Mouse (Mus musculus): ENCODE measurements around the gene Best3. TPM values are rescaled to one million over a fixed set of nuclear protein-coding genes. Genes with fewer than 3 reads are reported as not detected.
A peak's percentile ranks its signal among the peaks of the same experiment; 100 is the strongest.
"Not testable (repeated sequence)": the region's sequence is repeated elsewhere in the genome, so short reads cannot be mapped to it uniquely, and the experiment has no call there.

Gene Best3
- polyA plus RNA-seq, 1 experiment from 2014 or later, result 0.09 TPM

GRCm38 (mm10) chr10:117040355-117040754, 54.2 kb downstream of the Best3 start:
- peak; percentile 55 for DNase-seq (ENCODE audit: low spot score)
- Histone ChIP-seq H3K9me3 (ENCODE audit: control insufficient read depth, low read length) (no peaks in the 10 kb centered on the region), H3K36me3 (replicated peaks; ENCODE audit: control insufficient read depth, insufficient read depth) (no peaks in the 10 kb centered on the region), H3K4me2 (replicated peaks) (no peak overlapping the region), H3K27ac (no peak overlapping the region), H3K27me3 (ENCODE audit: control insufficient read depth, insufficient read depth, low read length) (no peaks in the 10 kb centered on the region), H3K4me3 (replicated peaks; ENCODE audit: low read length) (no peak overlapping the region), H3K4me1 (replicated peaks; ENCODE audit: control insufficient read depth, insufficient read depth, low read length) (0 out of 2 replicates have a peak, but pooled peaks cover 2% of the 10 kb centered on the region), H3K9ac (no peak overlapping the region)
- 76% methylated on average over 6 of the region's 6 CpGs for WGBS
- ATAC-seq (ENCODE audit: low FRiP score), result no peak

- WGBS, result 86% methylated on average over 14 of the region's 14 CpGs
- no peak overlapping the region for H3K9ac ChIP-seq
- ATAC-seq (ENCODE audit: low FRiP score) (no peak), DNase-seq (ENCODE audit: low spot score) (no peak)
- H3K9me3 ChIP-seq (ENCODE audit: control insufficient read depth, low read length), result no peaks in the 10 kb centered on the region
- H3K27me3 ChIP-seq (ENCODE audit: control insufficient read depth, insufficient read depth, low read length), result no peaks in the 10 kb centered on the region
- H3K4me2 ChIP-seq (replicated peaks), result no peak overlapping the region
- no peaks in the 10 kb centered on the region for H3K36me3 ChIP-seq (replicated peaks; ENCODE audit: control insufficient read depth, insufficient read depth)
- H3K4me1 ChIP-seq (replicated peaks; ENCODE audit: control insufficient read depth, insufficient read depth, low read length), result 0 out of 2 replicates have a peak, but pooled peaks cover 4% of the 10 kb centered on the region
- H3K27ac ChIP-seq, result no peak overlapping the region
- H3K4me3 ChIP-seq (replicated peaks; ENCODE audit: low read length), result no peak overlapping the region
Observed at GRCm38 (mm10) chr10:117042295-117042694, 56.2 kb downstream of the Best3 start.

- H3K4me2 ChIP-seq (replicated peaks); H3K27me3 ChIP-seq (ENCODE audit: control insufficient read depth, insufficient read depth, low read length); DNase-seq (ENCODE audit: low spot score); H3K9ac ChIP-seq; H3K27ac ChIP-seq; ATAC-seq (ENCODE audit: low FRiP score); H3K4me3 ChIP-seq (replicated peaks; ENCODE audit: low read length); H3K36me3 ChIP-seq (replicated peaks; ENCODE audit: control insufficient read depth, insufficient read depth); H3K9me3 ChIP-seq (ENCODE audit: control insufficient read depth, low read length); H3K4me1 ChIP-seq (replicated peaks; ENCODE audit: control insufficient read depth, insufficient read depth, low read length): not testable (repeated sequence)
- 68% methylated on average over 13 of the region's 16 CpGs for WGBS
Observed at GRCm38 (mm10) chr10:117043497-117044166, 57.5 kb downstream of the Best3 start.

- ATAC-seq (ENCODE audit: low FRiP score) (no peak), DNase-seq (ENCODE audit: low spot score) (no peak)
- peaks cover 9% of the 10 kb centered on the region for H3K36me3 ChIP-seq (replicated peaks; ENCODE audit: control insufficient read depth, insufficient read depth)
- H3K4me1 ChIP-seq (replicated peaks; ENCODE audit: control insufficient read depth, insufficient read depth, low read length), result 0 out of 2 replicates have a peak, but pooled peaks cover 4% of the 10 kb centered on the region
- H3K27ac ChIP-seq, result no peak within 1 kb of the TSS
- H3K9me3 ChIP-seq (ENCODE audit: control insufficient read depth, low read length), result no peaks in the 10 kb centered on the region
- H3K4me3 ChIP-seq (replicated peaks; ENCODE audit: low read length), result 0 out of 2 replicates have a peak within 1 kb of the TSS, but pooled peaks have one; percentile 6
- H3K9ac ChIP-seq, result 0 out of 2 replicates have a peak within 1 kb of the TSS, but pooled peaks have one; percentile 24
- H3K4me2 ChIP-seq (replicated peaks), result peak within 1 kb of the TSS; percentile 34
- H3K27me3 ChIP-seq (ENCODE audit: control insufficient read depth, insufficient read depth, low read length), result no peaks in the 10 kb centered on the region
- 42% methylated on average over 40 of the region's 40 CpGs for WGBS
Observed at GRCm38 (mm10) chr10:117045175-117046056, 59.3 kb downstream of the Best3 start, which contains the start of gene Lrrc10. Gene Lrrc10, plus strand, starts transcription at chr10:117045341.

- no peaks in the 10 kb centered on the region for H3K27me3 ChIP-seq (ENCODE audit: control insufficient read depth, insufficient read depth, low read length)
- H3K4me1 ChIP-seq (replicated peaks; ENCODE audit: control insufficient read depth, insufficient read depth, low read length), result 0 out of 2 replicates have a peak, but pooled peaks cover 4% of the 10 kb centered on the region
- DNase-seq (ENCODE audit: low spot score), result no peak
- H3K4me3 ChIP-seq (replicated peaks; ENCODE audit: low read length), result no peak overlapping the region
- no peaks in the 10 kb centered on the region for H3K9me3 ChIP-seq (ENCODE audit: control insufficient read depth, low read length)
- H3K27ac ChIP-seq, result no peak overlapping the region
- H3K9ac ChIP-seq, result no peak overlapping the region
- ATAC-seq (ENCODE audit: low FRiP score), result no peak
- peaks cover 47% of the 10 kb centered on the region for H3K36me3 ChIP-seq (replicated peaks; ENCODE audit: control insufficient read depth, insufficient read depth)
- WGBS, result 76% methylated on average over 4 of the region's 4 CpGs
- no peak overlapping the region for H3K4me2 ChIP-seq (replicated peaks)
Observed at GRCm38 (mm10) chr10:117049253-117049652, 63.1 kb downstream of the Best3 start.

GRCm38 (mm10) chr10:117049961-117050597, 64.0 kb downstream of the Best3 start:
- Histone ChIP-seq H3K4me2 (replicated peaks) (no peak overlapping the region), H3K36me3 (replicated peaks; ENCODE audit: control insufficient read depth, insufficient read depth) (peaks cover 55% of the 10 kb centered on the region), H3K27me3 (ENCODE audit: control insufficient read depth, insufficient read depth, low read length) (no peaks in the 10 kb centered on the region), H3K4me1 (replicated peaks; ENCODE audit: control insufficient read depth, insufficient read depth, low read length) (0 out of 2 replicates have a peak, but pooled peaks cover 4% of the 10 kb centered on the region), H3K4me3 (replicated peaks; ENCODE audit: low read length) (no peak overlapping the region), H3K9ac (no peak overlapping the region), H3K27ac (no peak overlapping the region), H3K9me3 (ENCODE audit: control insufficient read depth, low read length) (no peaks in the 10 kb centered on the region)
- WGBS, result 83% methylated on average over 4 of the region's 4 CpGs
- DNase-seq (ENCODE audit: low spot score) (no peak), ATAC-seq (ENCODE audit: low FRiP score) (no peak)

- H3K36me3 ChIP-seq (replicated peaks; ENCODE audit: control insufficient read depth, insufficient read depth), result peaks cover 99% of the 10 kb centered on the region
- no peaks in the 10 kb centered on the region for H3K4me1 ChIP-seq (replicated peaks; ENCODE audit: control insufficient read depth, insufficient read depth, low read length)
- H3K4me2 ChIP-seq (replicated peaks), result no peak overlapping the region
- ATAC-seq (ENCODE audit: low FRiP score), result no peak
- WGBS, result 94% methylated on average over 4 of the region's 4 CpGs
- H3K27ac ChIP-seq, result no peak overlapping the region
- no peak overlapping the region for H3K4me3 ChIP-seq (replicated peaks; ENCODE audit: low read length)
- H3K9me3 ChIP-seq (ENCODE audit: control insufficient read depth, low read length), result no peaks in the 10 kb centered on the region
- no peak for DNase-seq (ENCODE audit: low spot score)
- H3K9ac ChIP-seq, result no peak overlapping the region
- H3K27me3 ChIP-seq (ENCODE audit: control insufficient read depth, insufficient read depth, low read length), result no peaks in the 10 kb centered on the region
Observed at GRCm38 (mm10) chr10:117055668-117056067, 69.6 kb downstream of the Best3 start.

- Histone ChIP-seq H3K4me3 (replicated peaks; ENCODE audit: low read length) (peak overlapping the region; percentile 84), H3K9ac (peak overlapping the region; percentile 76), H3K36me3 (replicated peaks; ENCODE audit: control insufficient read depth, insufficient read depth) (peaks cover 43% of the 10 kb centered on the region), H3K4me2 (replicated peaks) (peak overlapping the region; percentile 79), H3K27me3 (ENCODE audit: control insufficient read depth, insufficient read depth, low read length) (no peaks in the 10 kb centered on the region), H3K4me1 (replicated peaks; ENCODE audit: control insufficient read depth, insufficient read depth, low read length) (peaks cover 7% of the 10 kb centered on the region), H3K27ac (peak overlapping the region; percentile 79; the same call in 1 of the 2 replicates), H3K9me3 (ENCODE audit: control insufficient read depth, low read length) (no peaks in the 10 kb centered on the region)
- 4% methylated on average over 15 of the region's 15 CpGs for WGBS
- ATAC-seq (ENCODE audit: low FRiP score) (no peak), DNase-seq (ENCODE audit: low spot score) (no peak)
Observed at GRCm38 (mm10) chr10:117062894-117063253, 76.8 kb downstream of the Best3 start.

Data from hindbrain, embryonic 14.5 days (tissue).